Comparison of ENCODE assay signal across 8 mouse cellular contexts in the genomic region with DNA sequence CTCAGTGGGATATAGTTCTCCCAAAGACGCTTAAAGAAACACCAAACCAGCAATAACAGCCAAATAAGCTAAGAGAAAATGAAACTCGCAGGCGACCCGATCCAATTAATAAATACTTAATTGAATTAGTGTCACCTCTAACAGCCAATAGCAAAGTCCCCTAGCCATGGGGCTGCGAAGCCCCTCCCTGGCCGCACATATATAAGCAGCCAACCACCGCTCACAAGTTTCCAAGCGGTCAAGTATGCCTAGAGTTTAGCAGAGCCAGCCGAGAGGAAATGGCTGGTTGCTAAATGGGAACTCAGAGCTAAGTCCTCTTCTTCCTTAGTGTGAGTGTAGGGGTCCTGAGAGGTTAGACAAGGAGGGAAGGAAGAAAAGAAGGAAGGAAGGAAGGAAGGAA. TPM values are rescaled to one million over a fixed set of nuclear protein-coding genes. Genes with fewer than 3 reads are reported as not detected.
DNase-seq lines count a peak whose midpoint lies in the region; ATAC-seq and TF ChIP-seq lines count a peak whose summit lies in the region.

Eomes (plus strand) TSS at position 252 of the 400 bp plus-strand sequence.

- peak; percentile 12 for DNase-seq in CD4-positive, CD25-positive, alpha-beta regulatory T cell, adult 2 months (ENCODE audit: low read depth, low spot score)
- no peak for DNase-seq in spleen, adult 2 months (ENCODE audit: low read depth in 1 of 2, low spot score in 2 of 2)
- no peak for DNase-seq in spleen, postnatal 36 days (ENCODE audit: low spot score in 2 of 2)
- no peak for DNase-seq in adrenal gland, postnatal 36 days
- DNase-seq in embryo, embryonic 11 days, result no peak

- no peak for ATAC-seq in CD4-positive, CD25-positive, alpha-beta regulatory T cell, adult 4 months
- ATAC-seq in intestine, postnatal 0 days, result no peak
- no peak for ATAC-seq in neural tube, embryonic 12.5 days (ENCODE audit: low FRiP score, low read depth)

- H3K36me3 ChIP-seq in spleen, adult 2 months (ENCODE audit: control insufficient read depth, insufficient read depth, low read length), result no peaks in the 10 kb centered on the region
- H3K36me3 ChIP-seq in intestine, postnatal 0 days (ENCODE audit: control insufficient read depth, insufficient read depth), result no peaks in the 10 kb centered on the region
- H3K36me3 ChIP-seq in neural tube, embryonic 12.5 days, result no peaks in the 10 kb centered on the region

- H3K4me2 ChIP-seq in intestine, postnatal 0 days (replicated peaks; ENCODE audit: low read depth), result peak within 1 kb of the TSS; percentile 74
- H3K4me2 ChIP-seq in neural tube, embryonic 12.5 days (replicated peaks), result peak within 1 kb of the TSS; percentile 55

- TF ChIP-seq CTCF in spleen, adult 2 months (IDR thresholded peaks at IDR 0.05; ENCODE audit: extremely low read depth, insufficient read depth, insufficient read length, insufficient replicate concordance), result no peak
- TF ChIP-seq CTCF in intestine, postnatal 0 days (IDR thresholded peaks at IDR 0.05; ENCODE audit: low read depth), result no peak

- H3K4me1 ChIP-seq in spleen, adult 2 months (ENCODE audit: control insufficient read depth, insufficient read depth, insufficient read length), result peaks cover 4% of the 10 kb centered on the region
- no peaks in the 10 kb centered on the region; the same call in 1 of the 2 replicates for H3K4me1 ChIP-seq in intestine, postnatal 0 days (replicated peaks; ENCODE audit: control insufficient read depth, insufficient read depth, low read length)
- H3K4me1 ChIP-seq in neural tube, embryonic 12.5 days, result peaks cover 26% of the 10 kb centered on the region

- H3K9ac ChIP-seq in intestine, postnatal 0 days (ENCODE audit: low read depth, low read length), result no peak within 1 kb of the TSS; the same call in 1 of the 2 replicates
- no peak within 1 kb of the TSS for H3K9ac ChIP-seq in neural tube, embryonic 12.5 days

- 1% methylated on average over 9 of the region's 9 CpGs for WGBS in spleen, adult 2 months
- WGBS in intestine, postnatal 0 days, result 1% methylated on average over 9 of the region's 9 CpGs
- WGBS in neural tube, embryonic 12.5 days, result under 1% methylated on average over 9 of the region's 9 CpGs

- no peaks in the 10 kb centered on the region for H3K9me3 ChIP-seq in intestine, postnatal 0 days (ENCODE audit: control insufficient read depth)
- H3K9me3 ChIP-seq in neural tube, embryonic 12.5 days, result no peaks in the 10 kb centered on the region

- H3K4me3 ChIP-seq in spleen, adult 2 months (ENCODE audit: extremely low read depth, insufficient read depth, insufficient read length), result peak within 1 kb of the TSS; percentile 46
- peak within 1 kb of the TSS; percentile 52 for H3K4me3 ChIP-seq in intestine, postnatal 0 days (ENCODE audit: low read depth, low read length)
- H3K4me3 ChIP-seq in neural tube, embryonic 12.5 days, result peak within 1 kb of the TSS; percentile 33

- H3K27me3 ChIP-seq in spleen, adult 2 months (ENCODE audit: control insufficient read depth, insufficient read depth, low read length), result peaks cover 23% of the 10 kb centered on the region
- H3K27me3 ChIP-seq in intestine, postnatal 0 days (replicated peaks; ENCODE audit: control insufficient read depth, insufficient read depth, low read length), result peaks cover 83% of the 10 kb centered on the region
- peaks cover 87% of the 10 kb centered on the region for H3K27me3 ChIP-seq in neural tube, embryonic 12.5 days (replicated peaks)

- no peak for TF ChIP-seq POLR2A in spleen, adult 2 months (IDR thresholded peaks at IDR 0.05; ENCODE audit: low read depth, low read length)

- no peak within 1 kb of the TSS for H3K27ac ChIP-seq in spleen, adult 2 months (ENCODE audit: insufficient read depth, low read length)
- H3K27ac ChIP-seq in intestine, postnatal 0 days (ENCODE audit: low read depth, low read length), result no peak within 1 kb of the TSS
- no peak within 1 kb of the TSS for H3K27ac ChIP-seq in neural tube, embryonic 12.5 days

RNA-seq across cellular contexts. Expression of gene Eomes, which starts in this region (rescaled TPM):
- polyA plus RNA-seq in CD4-positive, CD25-positive, alpha-beta regulatory T cell, adult 4 months (2017; shearing (Covaris generic)), result under 1 TPM; 0.28 to 0.54 TPM
- polyA plus RNA-seq in spleen, adult 2 months (2012; rRNA removed), result 6.0 and 10.3 TPM in 2 replicates
- not detected in 2 replicates for polyA plus RNA-seq in intestine, postnatal 0 days (2015; fragmentation: Nextera tagmentation; extraction: Ambion mirVana)
- 0.05 and 0.08 TPM in 2 replicates for polyA plus RNA-seq in neural tube, embryonic 12.5 days (2016; fragmentation: Nextera tagmentation; extraction: Ambion mirVana)
- total RNA-seq in adrenal gland, postnatal 36 days (2021), result under 1 TPM; 0.30 to 0.33 TPM
